Mouse (Mus musculus): Measurements from ENCODE around the gene Ccdc130.

The Ccdc130 gene

DNA sequence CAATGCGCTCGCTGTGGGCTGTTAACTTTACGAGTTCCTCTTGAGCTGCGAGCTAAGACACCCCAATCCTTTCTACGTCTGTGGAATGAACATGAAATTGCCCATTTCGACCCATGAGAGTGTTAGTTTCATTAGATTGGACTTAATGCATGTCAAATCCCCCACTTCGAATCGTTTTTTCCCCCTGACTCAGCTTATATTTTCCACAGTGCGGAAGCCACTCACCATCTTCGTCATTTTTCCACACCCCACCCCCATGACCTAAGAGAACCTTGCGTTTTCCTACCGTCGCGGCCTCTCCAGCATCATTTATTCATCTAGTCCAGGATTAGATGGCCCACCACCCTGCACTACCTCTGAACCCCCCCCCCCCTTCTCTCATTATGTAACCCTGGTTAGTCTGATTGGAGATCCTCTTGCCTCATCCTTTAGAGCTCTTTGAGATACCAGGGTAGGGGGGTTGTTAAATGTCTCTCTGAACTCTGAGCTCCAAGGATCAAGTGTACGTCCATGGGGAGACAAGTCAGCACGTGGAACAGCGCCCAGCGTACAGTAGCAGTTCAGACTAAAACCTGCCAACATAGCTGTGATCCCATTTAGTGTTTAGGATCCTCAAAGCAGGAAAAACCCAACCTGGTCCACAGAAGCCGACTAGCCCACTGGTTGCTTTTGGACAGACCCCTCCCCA, 32.5 kb downstream of the Ccdc130 start:
- peak; percentile 33 for DNase-seq (ENCODE audit: low read depth)

- DNase-seq (ENCODE audit: low read depth) = peak; percentile 99
These were observed 33.1 kb downstream of the Ccdc130 start, which contains the start of gene Zswim4 for GRCm38 (mm10) chr8:84236998-84237473. Gene Zswim4 (minus strand): TSS chr8:84237055.

DNA sequence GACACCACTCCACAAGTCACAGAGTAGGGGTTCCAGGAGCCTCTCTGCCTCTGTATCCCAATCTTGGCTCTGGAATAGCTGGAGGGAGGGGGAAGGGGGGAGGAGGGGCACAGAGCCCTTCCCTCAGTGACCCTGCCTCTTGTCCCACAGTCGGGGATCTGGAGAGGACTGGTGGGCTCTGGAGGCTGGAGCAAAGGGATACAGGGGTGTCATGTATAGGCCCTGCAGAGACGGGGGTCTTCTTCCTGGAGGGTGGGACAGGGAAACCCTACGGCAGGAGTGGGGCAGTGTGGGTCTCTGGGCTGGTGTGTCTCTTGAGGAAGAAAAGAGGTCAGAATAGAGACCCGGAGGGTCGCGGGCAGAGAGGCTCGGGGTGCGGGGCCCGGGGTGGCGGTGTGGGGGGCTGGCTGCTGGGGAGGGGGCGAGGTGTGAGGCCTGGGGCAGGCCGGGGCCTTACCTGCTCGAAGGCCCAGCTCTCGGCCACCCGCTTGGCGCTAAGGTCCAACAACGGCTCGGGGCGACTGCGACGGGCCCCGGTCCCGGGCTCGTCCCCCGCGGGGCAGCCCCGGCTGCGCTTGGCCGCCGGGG, 33.7 kb downstream of the Ccdc130 start:
- DNase-seq (ENCODE audit: low read depth) = no peak

DNA sequence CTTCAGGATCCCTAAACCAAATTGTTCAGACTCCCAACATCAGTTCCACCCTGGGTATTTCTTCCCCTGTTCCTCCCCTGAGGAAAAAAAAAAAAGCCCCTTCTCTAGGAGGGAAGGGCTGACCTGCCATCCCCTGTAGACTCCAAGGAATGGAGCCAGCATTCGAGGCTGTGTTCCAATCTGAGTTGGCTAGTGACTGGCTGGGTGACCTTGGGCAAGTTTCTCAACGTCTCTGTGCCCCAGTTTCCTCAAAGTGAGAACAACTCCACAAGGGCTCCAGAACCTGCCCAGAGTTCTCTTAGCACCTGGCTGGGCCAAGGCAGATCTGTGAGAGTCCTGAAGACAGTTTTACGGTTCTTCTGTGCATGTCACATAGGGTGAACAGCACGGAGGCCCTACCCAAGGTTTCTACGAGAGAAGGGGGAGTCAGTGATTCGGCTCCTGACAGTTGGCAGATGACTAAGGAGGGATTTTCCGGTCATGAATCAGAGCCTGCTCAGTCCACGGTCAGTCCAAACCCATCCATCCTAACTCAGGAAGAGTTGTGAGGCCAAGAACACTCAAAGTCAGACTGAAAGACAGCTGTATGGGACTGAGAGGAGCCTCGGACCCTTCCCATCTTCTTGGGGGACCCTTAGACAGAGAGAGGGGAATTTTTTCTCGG, 34.3 kb downstream of the Ccdc130 start:
- DNase-seq (ENCODE audit: low read depth) = peak; percentile 82

- DNase-seq (ENCODE audit: low read depth) = no peak
These were observed 37.1 kb downstream of the Ccdc130 start for GRCm38 (mm10) chr8:84233055-84233454.

DNA sequence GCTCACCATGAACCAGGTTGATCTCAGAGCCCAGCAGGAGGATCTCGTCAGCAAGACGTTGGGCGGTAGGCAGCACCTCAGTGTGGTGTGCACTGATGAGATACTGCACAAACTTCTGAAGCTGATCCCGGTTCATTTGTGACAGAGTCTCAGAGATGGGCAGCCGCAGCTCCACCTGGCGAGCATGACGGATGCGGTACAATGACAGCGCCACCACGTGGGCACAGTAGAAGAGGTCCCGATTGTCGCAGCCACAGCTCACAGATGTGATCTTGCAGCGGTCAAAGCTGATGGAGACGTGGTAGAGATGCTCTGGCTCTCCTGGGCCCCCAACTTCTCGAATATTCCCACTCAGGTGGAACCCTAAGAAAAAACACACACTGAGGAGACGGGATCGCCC, 39.4 kb downstream of the Ccdc130 start:
- DNase-seq (ENCODE audit: low read depth) = no peak

GRCm38 (mm10) chr8:84223322-84224029, 46.7 kb downstream of the Ccdc130 start:
- no peak for DNase-seq (ENCODE audit: low read depth)

GRCm38 (mm10) chr8:84222566-84223165, 47.5 kb downstream of the Ccdc130 start:
- no peak for DNase-seq (ENCODE audit: low read depth)

- no peak for DNase-seq (ENCODE audit: low read depth)
These were observed 50.1 kb downstream of the Ccdc130 start for GRCm38 (mm10) chr8:84220105-84220504.

DNA sequence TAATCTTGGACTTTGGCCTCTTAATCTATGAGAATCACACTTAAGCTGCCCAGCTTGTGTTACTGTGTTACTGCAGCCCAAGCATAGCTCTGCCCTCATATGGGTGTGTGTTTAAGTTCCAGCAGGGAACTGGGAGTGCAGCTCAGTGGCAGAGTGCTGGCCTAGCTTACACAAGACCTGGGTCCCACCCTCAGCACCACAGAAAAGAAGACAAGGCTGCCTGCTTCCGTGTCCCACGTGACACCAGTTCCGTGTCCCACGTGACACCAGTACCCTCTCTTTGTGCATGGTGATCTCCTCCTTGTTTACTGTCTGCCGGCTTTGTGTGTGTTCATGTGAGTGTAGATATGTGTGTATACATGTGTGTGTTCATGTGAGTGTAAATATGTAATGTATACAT, 52.0 kb downstream of the Ccdc130 start:
- DNase-seq (ENCODE audit: low read depth) = no peak

DNA sequence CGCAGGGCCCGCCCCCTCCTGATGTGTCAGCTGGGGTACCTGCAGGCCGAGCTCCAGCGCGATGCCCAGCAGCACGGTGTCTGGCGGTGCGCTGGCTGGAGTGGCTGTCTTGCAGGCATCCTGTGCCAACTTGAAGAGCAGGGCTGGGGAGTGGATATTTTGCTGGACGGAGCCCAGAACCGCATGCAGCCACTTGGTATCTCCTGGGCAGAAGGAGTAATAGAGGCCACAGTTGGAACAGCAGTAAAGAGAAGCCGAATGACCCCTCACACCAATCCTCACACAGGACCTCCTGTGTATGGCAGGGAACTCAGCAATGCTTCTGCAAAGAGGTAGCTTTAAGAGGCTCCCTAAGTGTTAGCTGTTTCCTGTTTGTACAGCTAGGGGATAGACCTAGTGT, 53.0 kb downstream of the Ccdc130 start:
- no peak for DNase-seq (ENCODE audit: low read depth)

- DNase-seq (ENCODE audit: low read depth) = no peak
These were observed 56.9 kb downstream of the Ccdc130 start for GRCm38 (mm10) chr8:84213277-84213676.

GRCm38 (mm10) chr8:84211881-84212563, 58.2 kb downstream of the Ccdc130 start:
- no peak for DNase-seq (ENCODE audit: low read depth)

DNA sequence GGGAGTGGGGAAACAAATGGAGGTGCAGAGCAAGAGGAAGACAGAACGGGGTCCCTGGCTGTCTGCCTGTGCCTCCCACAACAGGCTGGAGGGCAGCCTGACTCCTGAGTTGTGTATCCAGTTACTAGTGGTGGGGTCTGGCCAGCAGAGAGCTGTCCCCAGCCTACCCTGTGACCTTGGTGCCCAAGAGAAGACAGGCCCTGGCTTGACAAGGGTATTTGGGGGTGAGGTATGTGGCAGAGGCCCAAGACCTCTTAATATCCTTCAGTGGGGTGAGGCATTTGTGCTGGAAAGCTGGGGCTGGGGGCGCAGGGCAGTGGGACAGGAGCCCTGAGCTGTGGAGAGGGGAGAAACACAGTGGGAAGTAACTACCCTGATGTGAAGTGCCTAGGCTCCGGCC, 59.0 kb downstream of the Ccdc130 start:
- DNase-seq (ENCODE audit: low read depth) = no peak

DNA sequence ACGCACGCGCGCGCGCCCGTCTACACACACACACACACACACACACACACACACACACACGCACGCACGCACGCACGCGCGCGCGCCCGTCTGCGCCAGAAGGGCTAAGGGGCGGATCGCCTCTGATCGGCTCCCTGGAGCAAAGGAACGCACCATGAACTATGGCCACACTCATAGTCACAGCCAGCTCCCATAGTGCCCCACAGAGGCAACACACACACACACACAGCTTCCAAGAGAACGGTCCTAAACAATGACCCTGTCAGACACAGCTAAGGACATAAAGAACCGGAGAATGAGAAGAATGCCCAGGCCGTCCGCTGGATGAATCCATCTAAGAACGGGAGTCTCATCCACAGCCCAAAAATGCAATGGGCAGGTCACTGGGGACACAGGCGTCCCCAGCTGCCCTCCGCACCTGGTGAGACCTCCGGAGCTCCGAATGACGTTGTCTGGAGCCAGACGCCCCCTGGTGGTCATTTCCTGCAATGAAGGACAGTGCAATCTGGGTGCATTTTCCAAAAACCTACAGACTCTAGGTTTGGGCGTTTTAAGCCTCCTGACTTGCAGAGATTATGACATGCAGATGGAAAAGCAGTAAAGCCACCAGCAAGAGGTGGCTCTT, 59.9 kb downstream of the Ccdc130 start:
- peak; percentile 88 for DNase-seq (ENCODE audit: low read depth)

GRCm38 (mm10) chr8:84208381-84209380, 61.5 kb downstream of the Ccdc130 start:
- DNase-seq (ENCODE audit: low read depth) = no peak

DNA sequence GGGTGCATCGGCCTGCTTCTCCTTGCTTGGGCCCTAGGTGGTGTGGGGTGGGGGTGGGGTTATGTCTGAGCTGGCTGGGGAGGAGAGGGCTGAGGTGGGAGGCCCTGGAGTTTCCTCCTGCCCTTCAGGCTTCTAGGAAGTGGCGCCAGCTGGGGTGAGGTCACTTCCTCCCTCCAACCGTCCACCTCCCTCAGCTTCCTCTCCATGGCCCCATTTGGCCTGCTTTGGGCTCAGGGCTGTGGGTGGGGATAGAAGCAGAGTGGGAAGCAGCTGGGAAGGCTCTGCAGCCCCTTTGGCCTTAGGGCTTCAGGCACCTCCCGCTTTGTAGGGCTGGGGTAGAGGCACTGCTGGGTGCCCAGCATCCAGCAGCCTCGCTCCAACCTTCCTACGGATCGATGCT, 62.4 kb downstream of the Ccdc130 start:
- DNase-seq (ENCODE audit: low read depth) = peak; percentile 39
